Mouse (Mus musculus): ENCODE results near the gene Tmf1.
A peak's percentile ranks its signal among the peaks of the same experiment; 100 is the strongest.

Gene Tmf1

GRCm38 (mm10) chr6:97106777-97107176 is 72.1 kb downstream of the Tmf1 start:
- DNase-seq (ENCODE audit: low read depth, low spot score) = peak; percentile 90

DNA sequence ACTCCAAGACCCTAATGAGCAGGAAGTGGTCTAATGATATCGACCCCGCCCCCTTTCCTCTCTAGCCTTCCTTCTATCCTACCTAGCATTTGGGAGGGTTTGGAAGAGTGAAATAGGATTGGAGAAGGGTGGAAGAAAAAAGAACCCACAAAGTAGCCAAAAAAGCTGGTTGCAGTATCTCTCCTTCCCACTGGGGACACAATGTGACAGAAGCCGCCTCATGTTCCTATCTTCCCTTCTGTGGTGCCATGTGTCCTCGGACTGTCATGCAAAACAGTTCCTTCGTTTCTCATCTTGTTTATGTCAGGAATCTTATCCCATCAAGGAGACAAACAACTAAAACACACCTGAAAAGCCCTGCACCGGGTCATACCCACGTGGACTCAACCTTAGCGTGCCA is 72.8 kb downstream of the Tmf1 start:
- DNase-seq (ENCODE audit: low read depth, low spot score) = peak; percentile 10

- peak; percentile 38 for DNase-seq (ENCODE audit: low read depth, low spot score)
Observed at GRCm38 (mm10) chr6:97104264-97104852, 74.6 kb downstream of the Tmf1 start.
